Mouse (Mus musculus) kidney, postnatal 0 days (tissue): ENCODE measurements around the gene Slc5a3. TPM values are rescaled to one million over a fixed set of nuclear protein-coding genes. Genes with fewer than 3 reads are reported as not detected.

Experiments
- ATAC-seq: fragments of 200-750 bp; cut with Nextera tagmentation; replicated peaks from 2 replicates; pipeline ENCODE4 v1.8.0; 2017; ENCODE audit warnings: low read depth, moderate number of reproducible peaks, moderate TSS enrichment, moderate library complexity; ENCODE audit not compliant: low FRiP score
- DNase-seq: peaks from one replicate; pipeline ENCODE4 v3.0.0-alpha.2; 2016; ENCODE audit warnings: low spot score
- H3K27ac ChIP-seq: fragments of 300-500 bp; sonication (generic); 2 replicates; pipeline ENCODE4 v1.5.1; 2014; ENCODE audit warnings: mild to moderate bottlenecking
- H3K27me3 ChIP-seq: fragments of 300-500 bp; sonication (generic); 2 replicates; pipeline ENCODE4 v1.6.1; 2014; ENCODE audit warnings: low read length, mixed read lengths; ENCODE audit not compliant: insufficient read depth
- H3K36me3 ChIP-seq: fragments of 300-500 bp; sonication (generic); 2 replicates; pipeline ENCODE4 v1.6.1; 2014; ENCODE audit warnings: low read length, mixed read lengths; ENCODE audit not compliant: insufficient read depth
- H3K4me1 ChIP-seq: fragments of 300-500 bp; sonication (generic); replicated peaks from 2 replicates; pipeline ENCODE4 v1.6.1; 2014; ENCODE audit warnings: antibody characterized with exemption, low read length, mixed read lengths; ENCODE audit not compliant: insufficient read depth
- H3K4me2 ChIP-seq: fragments of 300-500 bp; sonication (generic); 2 replicates; pipeline ENCODE4 v1.6.1; 2014; ENCODE audit warnings: mild to moderate bottlenecking, low read length, moderate library complexity, mixed read lengths
- H3K4me3 ChIP-seq: fragments of 300-500 bp; sonication (generic); replicated peaks from 2 replicates; pipeline ENCODE4 v1.5.1; 2014; ENCODE audit warnings: low read depth, low read length
- H3K9ac ChIP-seq: fragments of 300-500 bp; sonication (generic); 2 replicates; pipeline ENCODE4 v1.6.1; 2014; ENCODE audit warnings: low read depth, low read length
- H3K9me3 ChIP-seq: fragments of 300-500 bp; sonication (generic); replicated peaks from 2 replicates; pipeline ENCODE4 v1.6.1; 2016; ENCODE audit warnings: low read length, inconsistent platforms, mixed read lengths
- CTCF ChIP-seq: IDR thresholded peaks from 2 replicates; pipeline ENCODE4 v1.5.1; 2016; ENCODE audit warnings: antibody characterized with exemption, low read depth, mild to moderate bottlenecking, moderate library complexity
- WGBS: fragments of 180-500 bp; shearing (Covaris S2); extraction: QIAGEN DNeasy Blood & Tissue Kit; methylation state at CpG from one replicate; pipeline ENCODE4 v1.1.7; 2014; 5-methylcytosine and 5-hydroxymethylcytosine counted together
- polyA plus RNA-seq: library from polyadenylated mRNA; unstranded; fragments of >200 nt; fragmentation: Nextera tagmentation; extraction: Ambion mirVana; gene quantifications from 2 replicates; pipeline ENCODE4 v1.2.1, GENCODE M21; 2015

Slc5a3 gene
- polyA plus RNA-seq, 1 experiment from 2014 or later = 13.5 TPM

DNA sequence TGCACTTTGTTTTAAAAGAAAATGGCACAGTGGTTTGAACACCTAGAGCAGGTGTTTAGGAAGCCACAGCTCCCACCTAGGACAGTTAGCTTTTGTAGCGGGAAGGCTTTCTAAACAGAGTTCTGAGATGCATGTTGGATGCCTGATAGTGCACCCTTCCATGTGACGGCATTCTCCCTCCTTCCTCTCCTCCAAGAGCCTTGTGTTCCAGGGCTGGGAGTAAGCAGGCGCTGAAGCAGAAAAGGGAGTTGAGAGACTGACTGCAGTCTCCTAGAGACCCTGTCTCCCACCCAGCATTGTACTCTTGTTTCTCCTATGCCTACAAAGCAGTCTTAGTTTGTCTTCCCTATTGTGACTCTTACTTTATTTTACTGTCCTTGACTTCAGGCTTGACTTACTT, 2.1 kb downstream of the Slc5a3 start:
- peak overlapping the region; percentile 72 for H3K4me2 ChIP-seq
- no peak for ATAC-seq
- H3K27ac ChIP-seq = no peak overlapping the region
- no peaks in the 10 kb centered on the region for H3K9me3 ChIP-seq
- peak; percentile 52 for DNase-seq
- H3K27me3 ChIP-seq = no peaks in the 10 kb centered on the region
- H3K36me3 ChIP-seq = peaks cover 17% of the 10 kb centered on the region; the same call in 1 of the 2 replicates
- H3K4me3 ChIP-seq = peak overlapping the region; percentile 92
- TF ChIP-seq CTCF = no peak
- peak overlapping the region; percentile 81; the same call in 1 of the 2 replicates for H3K9ac ChIP-seq
- WGBS = 52% methylated on average over 3 of the region's 3 CpGs
- H3K4me1 ChIP-seq = peaks cover 12% of the 10 kb centered on the region; the same call in 1 of the 2 replicates

DNA sequence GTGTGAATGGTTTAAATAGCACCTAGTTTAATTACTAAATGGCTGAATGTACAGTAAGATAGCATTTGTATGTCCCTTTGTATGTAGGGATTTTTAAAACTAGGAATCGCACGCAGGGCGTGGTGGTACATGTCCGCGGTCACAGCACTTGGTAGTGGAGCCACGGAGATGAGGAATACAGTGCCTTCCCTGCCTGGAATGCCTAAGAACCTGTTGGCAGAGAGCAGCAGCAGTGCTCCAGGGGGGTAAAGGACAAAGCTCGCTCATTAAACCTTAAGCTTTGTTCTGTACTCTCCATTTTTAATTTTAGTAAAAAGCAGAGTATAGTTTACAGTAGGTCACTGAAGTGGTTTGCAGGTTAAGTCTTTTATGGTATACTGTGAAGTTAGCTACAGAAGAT, 3.5 kb downstream of the Slc5a3 start:
- Histone ChIP-seq H3K36me3 (peaks cover 18% of the 10 kb centered on the region; the same call in 1 of the 2 replicates), H3K4me3 (no peak overlapping the region), H3K27ac (no peak overlapping the region), H3K27me3 (no peaks in the 10 kb centered on the region), H3K4me2 (peak overlapping the region; percentile 72; the same call in 1 of the 2 replicates), H3K9ac (no peak overlapping the region), H3K4me1 (peaks cover 12% of the 10 kb centered on the region; the same call in 1 of the 2 replicates), H3K9me3 (no peaks in the 10 kb centered on the region)
- no peak for TF ChIP-seq CTCF
- no peak for ATAC-seq
- no peak for DNase-seq
- 93% methylated on average over 7 of the region's 7 CpGs for WGBS

DNA sequence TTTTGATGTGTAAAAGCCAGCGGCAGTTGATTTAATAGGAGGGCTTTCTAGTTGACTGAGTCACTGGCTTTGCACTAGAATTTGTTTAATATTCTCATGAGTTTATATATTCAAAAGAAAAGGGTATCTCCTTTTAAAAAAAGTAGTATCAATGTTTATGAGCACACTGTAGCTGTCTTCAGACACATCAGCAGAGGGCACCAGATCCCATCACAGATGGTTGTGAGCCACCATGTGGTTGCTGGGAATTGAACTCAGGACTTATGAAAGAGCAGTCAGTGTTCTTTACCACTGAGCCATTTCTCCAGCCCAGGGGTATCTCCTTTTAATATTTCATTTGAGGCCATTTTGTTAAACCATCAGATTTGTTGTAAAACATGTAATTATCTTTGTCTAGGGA, 4.7 kb downstream of the Slc5a3 start:
- peak; percentile 25; the same call in 1 of the 2 replicates for TF ChIP-seq CTCF
- H3K4me2 ChIP-seq = no peak overlapping the region
- no peak overlapping the region for H3K4me3 ChIP-seq
- H3K36me3 ChIP-seq = peaks cover 28% of the 10 kb centered on the region
- H3K9me3 ChIP-seq = no peaks in the 10 kb centered on the region
- 96% methylated on average over 1 of the region's 1 CpGs for WGBS
- peaks cover 12% of the 10 kb centered on the region; the same call in 1 of the 2 replicates for H3K4me1 ChIP-seq
- no peak overlapping the region for H3K27ac ChIP-seq
- no peak for ATAC-seq
- no peak for DNase-seq
- no peak overlapping the region for H3K9ac ChIP-seq
- no peaks in the 10 kb centered on the region for H3K27me3 ChIP-seq

DNA sequence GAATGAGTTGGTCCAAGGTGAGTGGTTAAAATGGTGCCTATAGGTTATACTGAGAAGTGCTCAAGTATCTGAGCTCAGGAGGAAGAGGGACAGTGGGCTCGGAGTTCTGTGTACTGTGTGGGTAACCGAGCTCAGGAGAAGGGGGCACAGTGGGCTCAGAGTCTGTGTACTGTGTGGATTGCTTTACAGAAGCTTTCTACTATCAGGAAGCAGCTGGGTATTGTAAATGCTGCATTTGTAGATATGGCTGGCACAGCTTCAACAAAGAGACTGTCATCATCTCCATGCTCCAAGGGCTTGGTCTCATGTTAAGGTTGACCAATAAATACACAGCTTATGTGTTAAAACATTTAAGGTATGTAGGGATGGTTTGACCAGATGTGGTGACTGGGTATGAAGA, 6.7 kb downstream of the Slc5a3 start:
- H3K36me3 ChIP-seq = peaks cover 32% of the 10 kb centered on the region
- ATAC-seq = no peak
- H3K4me3 ChIP-seq = no peak overlapping the region
- no peaks in the 10 kb centered on the region for H3K27me3 ChIP-seq
- no peaks in the 10 kb centered on the region for H3K9me3 ChIP-seq
- no peak overlapping the region for H3K4me2 ChIP-seq
- no peak for TF ChIP-seq CTCF
- H3K4me1 ChIP-seq = peaks cover 7% of the 10 kb centered on the region; the same call in 1 of the 2 replicates
- H3K27ac ChIP-seq = no peak overlapping the region
- DNase-seq = no peak
- 80% methylated on average over 2 of the region's 2 CpGs for WGBS
- no peak overlapping the region for H3K9ac ChIP-seq

DNA sequence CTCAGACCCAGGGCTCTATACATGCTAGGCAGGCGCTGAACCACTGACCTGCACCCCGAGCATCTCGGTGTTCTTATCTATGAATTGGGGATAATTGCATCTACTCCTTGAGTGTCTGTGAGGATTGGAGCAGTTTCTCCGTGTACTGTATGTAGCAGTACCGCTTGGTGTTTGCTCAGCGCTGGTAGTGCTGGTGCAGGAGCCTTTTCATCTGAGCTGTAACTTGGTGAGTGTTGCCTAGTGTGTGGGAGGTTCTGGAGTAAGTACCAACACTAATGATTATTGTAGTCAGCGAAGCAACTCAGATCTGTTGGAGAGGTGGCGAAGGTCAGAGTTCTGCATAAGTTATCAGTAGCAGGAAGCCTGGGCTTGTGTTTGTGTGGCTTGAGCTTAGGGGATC, 12.2 kb downstream of the Slc5a3 start:
- Histone ChIP-seq H3K4me3 (no peak overlapping the region), H3K27me3 (no peaks in the 10 kb centered on the region), H3K4me1 (no peaks in the 10 kb centered on the region), H3K4me2 (no peak overlapping the region), H3K36me3 (peaks cover 32% of the 10 kb centered on the region), H3K9me3 (no peaks in the 10 kb centered on the region), H3K9ac (no peak overlapping the region), H3K27ac (no peak overlapping the region)
- ATAC-seq (no peak), DNase-seq (no peak)
- TF ChIP-seq CTCF = no peak
- WGBS = 83% methylated on average over 8 of the region's 8 CpGs

DNA sequence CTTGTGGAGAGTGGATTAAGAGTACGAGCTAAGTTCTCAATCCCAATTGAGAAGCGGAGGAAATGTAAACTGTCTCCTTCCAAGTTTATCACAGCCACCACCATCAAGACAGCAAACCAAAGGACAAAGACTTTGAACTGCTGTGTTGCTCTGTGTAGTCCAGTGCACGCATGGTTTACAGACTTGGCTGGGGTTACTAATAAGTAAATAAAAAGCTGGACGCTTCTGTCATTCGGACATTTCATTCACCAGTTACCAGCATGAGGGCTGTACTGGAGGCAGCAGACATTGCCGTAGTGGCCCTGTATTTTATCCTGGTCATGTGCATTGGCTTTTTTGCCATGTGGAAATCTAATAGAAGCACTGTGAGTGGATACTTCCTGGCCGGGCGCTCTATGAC, 18.7 kb downstream of the Slc5a3 start:
- no peak overlapping the region for H3K4me2 ChIP-seq
- no peak for TF ChIP-seq CTCF
- H3K9me3 ChIP-seq = no peaks in the 10 kb centered on the region
- DNase-seq (no peak), ATAC-seq (no peak)
- no peak overlapping the region for H3K4me3 ChIP-seq
- no peak overlapping the region for H3K9ac ChIP-seq
- no peaks in the 10 kb centered on the region for H3K4me1 ChIP-seq
- 93% methylated on average over 8 of the region's 8 CpGs for WGBS
- no peak overlapping the region for H3K27ac ChIP-seq
- no peaks in the 10 kb centered on the region for H3K27me3 ChIP-seq
- peaks cover 28% of the 10 kb centered on the region for H3K36me3 ChIP-seq
